Mouse (Mus musculus): Measurements from ENCODE around the gene Rfx7. TPM values are rescaled to one million over a fixed set of nuclear protein-coding genes. Genes with fewer than 3 reads are reported as not detected.

The Rfx7 gene
- polyA plus RNA-seq, 1 experiment from 2014 or later = 2.6 TPM

- no peak overlapping the region for H3K4me3 ChIP-seq (replicated peaks)
- 0 out of 2 replicates have a peak, but pooled peaks cover under 1% of the 10 kb centered on the region for H3K27me3 ChIP-seq
- 4% methylated on average over 3 of the region's 3 CpGs for WGBS (ENCODE audit: insufficient replicate concordance)
- ATAC-seq (ENCODE audit: low read depth) (peak; percentile 35), DNase-seq (no peak)
- H3K4me1 ChIP-seq (replicated peaks) = peaks cover 49% of the 10 kb centered on the region
- H3K4me2 ChIP-seq = peak overlapping the region; percentile 5; the same call in 1 of the 2 replicates
- 0 out of 2 replicates have a peak overlapping the region, but pooled peaks have one; percentile 35 for H3K9ac ChIP-seq
- H3K9me3 ChIP-seq (replicated peaks) = no peaks in the 10 kb centered on the region
- no peaks in the 10 kb centered on the region for H3K36me3 ChIP-seq
- peak overlapping the region; percentile 54; the same call in 1 of the 2 replicates for H3K27ac ChIP-seq
These were observed 124.9 kb downstream of the Rfx7 start for GRCm38 (mm10) chr9:72656940-72657339.

DNA sequence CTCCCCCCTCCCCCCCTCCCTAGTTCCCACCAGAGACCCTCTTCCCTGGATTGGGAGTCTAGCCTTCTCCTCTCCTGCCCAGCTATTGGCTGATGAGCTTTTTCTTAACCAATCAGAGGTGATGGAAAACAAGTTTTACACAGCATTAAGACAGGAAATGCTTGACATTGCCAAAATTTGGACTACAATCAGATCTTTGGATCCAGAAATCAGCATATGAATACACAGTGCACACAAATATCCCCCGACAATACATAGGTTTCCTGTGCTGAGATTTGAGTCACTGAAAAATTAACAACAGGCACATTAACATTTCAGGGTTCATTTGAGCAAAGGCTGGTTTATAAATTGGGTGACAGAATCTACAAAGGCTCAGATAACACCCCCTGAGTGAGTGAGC lies 125.7 kb downstream of the Rfx7 start:
- H3K4me2 ChIP-seq = no peak overlapping the region
- no peak overlapping the region for H3K27ac ChIP-seq
- WGBS (ENCODE audit: insufficient replicate concordance) = 58% methylated on average over 1 of the region's 1 CpGs
- H3K27me3 ChIP-seq = no peaks in the 10 kb centered on the region
- no peaks in the 10 kb centered on the region for H3K9me3 ChIP-seq (replicated peaks)
- no peak for DNase-seq
- no peak overlapping the region for H3K4me3 ChIP-seq (replicated peaks)
- H3K4me1 ChIP-seq (replicated peaks) = peaks cover 49% of the 10 kb centered on the region
- H3K36me3 ChIP-seq = no peaks in the 10 kb centered on the region
- no peak for ATAC-seq (ENCODE audit: low read depth)
- no peak overlapping the region for H3K9ac ChIP-seq

DNA sequence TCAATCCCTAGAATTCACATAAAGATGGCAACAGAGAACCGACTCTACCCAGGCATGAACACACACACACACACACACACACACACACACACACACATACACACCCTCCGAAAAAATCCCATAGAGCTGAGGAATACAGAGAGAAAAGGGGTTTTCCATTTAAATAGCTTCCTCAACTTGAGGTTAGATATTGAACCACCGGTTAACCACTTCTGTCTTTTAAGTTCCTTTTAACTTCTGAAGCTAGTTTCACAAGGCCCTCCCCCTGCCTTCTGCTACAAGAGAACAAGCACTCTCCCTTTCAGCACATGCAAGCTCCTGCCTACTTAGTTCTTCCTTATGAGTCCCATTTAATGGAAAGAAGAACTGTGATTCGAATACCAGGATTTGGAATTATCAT lies 128.1 kb downstream of the Rfx7 start:
- Histone ChIP-seq H3K27me3 (no peaks in the 10 kb centered on the region), H3K36me3 (peaks cover 15% of the 10 kb centered on the region; the same call in 1 of the 2 replicates), H3K9me3 (replicated peaks) (no peaks in the 10 kb centered on the region), H3K27ac (no peak overlapping the region), H3K4me3 (replicated peaks) (no peak overlapping the region), H3K9ac (no peak overlapping the region), H3K4me1 (replicated peaks) (peaks cover 64% of the 10 kb centered on the region), H3K4me2 (no peak overlapping the region)
- 31% methylated on average over 4 of the region's 4 CpGs for WGBS (ENCODE audit: insufficient replicate concordance)
- DNase-seq = no peak
- ATAC-seq (ENCODE audit: low read depth) = no peak

- H3K27me3 ChIP-seq = no peaks in the 10 kb centered on the region
- DNase-seq (no peak), ATAC-seq (ENCODE audit: low read depth) (no peak)
- H3K4me2 ChIP-seq = no peak overlapping the region
- peaks cover 65% of the 10 kb centered on the region for H3K4me1 ChIP-seq (replicated peaks)
- H3K27ac ChIP-seq = peak overlapping the region; percentile 68; the same call in 1 of the 2 replicates
- peaks cover 22% of the 10 kb centered on the region for H3K36me3 ChIP-seq
- no peaks in the 10 kb centered on the region for H3K9me3 ChIP-seq (replicated peaks)
- 42% methylated on average over 1 of the region's 1 CpGs for WGBS (ENCODE audit: insufficient replicate concordance)
- peak overlapping the region; percentile 31; the same call in 1 of the 2 replicates for H3K9ac ChIP-seq
- H3K4me3 ChIP-seq (replicated peaks) = no peak overlapping the region
These were observed 128.9 kb downstream of the Rfx7 start for GRCm38 (mm10) chr9:72660911-72661310.

- WGBS (ENCODE audit: insufficient replicate concordance) = 1% methylated on average over 13 of the region's 13 CpGs
- no peak for ATAC-seq (ENCODE audit: low read depth)
- peak overlapping the region; percentile 96 for H3K27ac ChIP-seq
- H3K27me3 ChIP-seq = no peaks in the 10 kb centered on the region
- H3K4me2 ChIP-seq = peak overlapping the region; percentile 91
- H3K4me3 ChIP-seq (replicated peaks) = peak overlapping the region; percentile 91
- DNase-seq = no peak
- no peaks in the 10 kb centered on the region for H3K9me3 ChIP-seq (replicated peaks)
- peaks cover 65% of the 10 kb centered on the region for H3K4me1 ChIP-seq (replicated peaks)
- peaks cover 27% of the 10 kb centered on the region for H3K36me3 ChIP-seq
- H3K9ac ChIP-seq = peak overlapping the region; percentile 98
These were observed 129.5 kb downstream of the Rfx7 start for GRCm38 (mm10) chr9:72661561-72661894.

DNA sequence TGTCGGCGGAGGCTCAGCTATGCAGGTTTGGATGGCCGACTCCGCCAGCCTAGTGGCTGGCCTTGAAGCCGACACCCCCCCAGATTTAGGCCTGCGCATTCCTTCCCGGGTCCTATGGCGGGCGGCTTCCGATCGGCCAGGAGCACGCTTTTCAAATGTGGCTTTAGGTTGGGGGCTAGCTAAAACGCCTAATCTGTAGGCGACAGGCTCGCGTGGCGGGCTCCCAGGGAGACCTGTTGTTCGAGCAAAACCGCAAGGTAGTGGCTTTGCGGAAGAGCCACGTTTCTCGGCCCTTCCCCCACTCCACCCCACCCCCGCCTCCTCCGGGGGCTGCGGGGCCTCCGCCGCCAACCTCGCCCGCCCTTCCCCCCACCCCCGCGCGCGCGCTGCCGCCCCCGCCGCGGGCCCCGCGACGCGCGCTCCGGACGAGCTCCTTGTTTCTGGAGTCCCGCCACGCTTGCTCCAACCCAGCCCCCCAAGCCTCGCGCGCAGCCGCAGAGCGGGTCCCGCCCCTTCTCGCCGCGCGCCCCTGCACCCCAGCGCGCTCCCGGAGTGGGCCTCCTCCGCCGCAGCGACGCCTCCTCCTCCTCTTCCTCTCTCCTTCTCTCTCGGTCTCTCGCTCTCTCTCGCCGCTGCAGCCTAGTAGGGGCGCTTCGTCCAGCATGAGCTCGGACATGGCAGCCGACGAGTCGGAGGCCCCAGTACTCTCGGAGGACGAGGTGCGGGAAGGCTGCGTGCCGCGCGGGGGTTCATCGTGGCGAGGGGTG lies 130.0 kb downstream of the Rfx7 start, which contains the start of gene Nedd4:
TSS of gene Nedd4 (plus strand) at position 452 of the 767 bp plus-strand sequence.
- Histone ChIP-seq H3K36me3 (peaks cover 32% of the 10 kb centered on the region), H3K4me3 (replicated peaks) (peak within 1 kb of the TSS; percentile 91), H3K27ac (peak within 1 kb of the TSS; percentile 96), H3K4me1 (replicated peaks) (peaks cover 65% of the 10 kb centered on the region), H3K9ac (peak within 1 kb of the TSS; percentile 98), H3K9me3 (replicated peaks) (no peaks in the 10 kb centered on the region), H3K4me2 (peak within 1 kb of the TSS; percentile 91), H3K27me3 (no peaks in the 10 kb centered on the region)
- ATAC-seq (ENCODE audit: low read depth) (peak; percentile 90), DNase-seq (peak; percentile 91)
- under 1% methylated on average over 64 of the region's 83 CpGs for WGBS (ENCODE audit: insufficient replicate concordance)

- peaks cover 63% of the 10 kb centered on the region for H3K4me1 ChIP-seq (replicated peaks)
- H3K4me3 ChIP-seq (replicated peaks) = peak overlapping the region; percentile 91
- ATAC-seq (ENCODE audit: low read depth) (peak; percentile 67), DNase-seq (peak; percentile 70)
- no peaks in the 10 kb centered on the region for H3K27me3 ChIP-seq
- H3K36me3 ChIP-seq = peaks cover 41% of the 10 kb centered on the region
- H3K4me2 ChIP-seq = peak overlapping the region; percentile 91
- H3K9me3 ChIP-seq (replicated peaks) = no peaks in the 10 kb centered on the region
- H3K9ac ChIP-seq = peak overlapping the region; percentile 98
- H3K27ac ChIP-seq = peak overlapping the region; percentile 96
- WGBS (ENCODE audit: insufficient replicate concordance) = 0% methylated on average over 54 of the region's 55 CpGs
These were observed 130.9 kb downstream of the Rfx7 start for GRCm38 (mm10) chr9:72662691-72663533.

- Histone ChIP-seq H3K4me1 (replicated peaks) (peaks cover 61% of the 10 kb centered on the region), H3K27ac (peak overlapping the region; percentile 96), H3K9ac (peak overlapping the region; percentile 98), H3K9me3 (replicated peaks) (no peaks in the 10 kb centered on the region), H3K4me3 (replicated peaks) (peak overlapping the region; percentile 91), H3K27me3 (no peaks in the 10 kb centered on the region), H3K4me2 (peak overlapping the region; percentile 91), H3K36me3 (peaks cover 42% of the 10 kb centered on the region)
- 7% methylated on average over 10 of the region's 10 CpGs for WGBS (ENCODE audit: insufficient replicate concordance)
- no peak for DNase-seq
- no peak for ATAC-seq (ENCODE audit: low read depth)
These were observed 131.5 kb downstream of the Rfx7 start for GRCm38 (mm10) chr9:72663534-72663918.

DNA sequence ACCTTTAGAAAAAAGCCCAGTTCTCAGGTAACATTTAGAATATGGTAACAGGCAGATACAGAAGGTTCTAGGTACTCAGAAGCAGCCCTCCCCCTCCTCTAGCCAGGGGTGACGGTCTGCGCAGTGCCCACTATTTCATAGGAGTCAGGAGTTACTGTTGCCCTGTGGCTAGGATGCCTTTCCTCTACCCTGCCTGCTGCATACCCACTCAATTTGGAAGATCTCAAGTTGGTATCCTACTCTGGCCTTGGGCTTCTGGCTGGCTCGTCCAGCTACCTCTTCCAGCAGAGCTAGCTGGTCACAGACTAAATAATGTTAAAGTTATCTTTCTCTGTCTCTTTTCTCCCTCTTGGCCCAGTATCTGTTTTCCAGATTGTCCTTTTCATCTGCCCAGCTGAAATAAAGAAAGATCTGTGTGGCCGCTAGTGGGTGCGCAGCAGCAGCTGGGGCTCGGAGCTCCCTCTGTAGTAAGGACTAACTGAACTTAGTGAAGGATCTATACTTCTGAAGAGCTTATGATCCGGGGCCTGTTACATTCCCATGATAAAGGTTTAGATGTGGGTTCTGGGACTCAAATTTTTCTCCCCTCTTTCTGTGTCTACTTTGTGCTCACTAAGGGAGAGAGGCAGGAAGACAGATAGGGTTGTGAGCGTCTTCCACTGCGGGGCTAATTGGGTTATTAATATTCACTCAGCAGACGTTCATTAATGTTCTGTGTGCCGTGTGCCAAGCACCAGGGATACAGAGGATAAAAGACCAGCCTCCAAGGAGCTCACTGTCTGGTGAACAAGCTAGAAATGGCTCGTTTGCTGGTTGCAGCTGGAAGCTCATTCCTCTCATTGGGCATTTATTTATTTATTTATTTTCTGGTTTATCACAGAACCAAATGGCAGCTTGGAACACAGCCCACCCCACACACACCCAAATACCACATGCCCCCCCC lies 132.6 kb downstream of the Rfx7 start:
- peak overlapping the region; percentile 91 for H3K4me2 ChIP-seq
- peak overlapping the region; percentile 98 for H3K9ac ChIP-seq
- no peak for ATAC-seq (ENCODE audit: low read depth)
- 61% methylated on average over 12 of the region's 12 CpGs for WGBS (ENCODE audit: insufficient replicate concordance)
- H3K9me3 ChIP-seq (replicated peaks) = no peaks in the 10 kb centered on the region
- DNase-seq = no peak
- H3K4me3 ChIP-seq (replicated peaks) = peak overlapping the region; percentile 91
- peaks cover 53% of the 10 kb centered on the region for H3K36me3 ChIP-seq
- peaks cover 68% of the 10 kb centered on the region for H3K4me1 ChIP-seq (replicated peaks)
- peak overlapping the region; percentile 96 for H3K27ac ChIP-seq
- H3K27me3 ChIP-seq = no peaks in the 10 kb centered on the region

GRCm38 (mm10) chr9:72665517-72665916 lies 133.5 kb downstream of the Rfx7 start:
- Histone ChIP-seq H3K36me3 (peaks cover 61% of the 10 kb centered on the region), H3K9me3 (replicated peaks) (no peaks in the 10 kb centered on the region), H3K4me2 (peak overlapping the region; percentile 91), H3K27ac (peak overlapping the region; percentile 50), H3K9ac (0 out of 2 replicates have a peak overlapping the region, but pooled peaks have one; percentile 0), H3K4me1 (replicated peaks) (peaks cover 62% of the 10 kb centered on the region), H3K27me3 (no peaks in the 10 kb centered on the region), H3K4me3 (replicated peaks) (peak overlapping the region; percentile 91; the same call in 1 of the 2 replicates)
- 70% methylated on average over 7 of the region's 7 CpGs for WGBS (ENCODE audit: insufficient replicate concordance)
- no peak for DNase-seq
- ATAC-seq (ENCODE audit: low read depth) = no peak
